Mouse (Mus musculus): ENCODE measurements around the gene Rhbdd2.
A peak's percentile ranks its signal among the peaks of the same experiment; 100 is the strongest.

- TF ChIP-seq CTCF (IDR thresholded peaks at IDR 0.05; ENCODE audit: borderline replicate concordance, insufficient read depth, low read length) = no peak
- peak; percentile 66; the same call in 1 of the 2 replicates for TF ChIP-seq POLR2A (IDR thresholded peaks at IDR 0.05; ENCODE audit: low read depth, low read length)
Observed at GRCm38 (mm10) chr5:135669741-135670275, 37.4 kb downstream of the Rhbdd2 start, which contains the start of gene Por.
